Mouse (Mus musculus) Patski (cell line): ENCODE measurements around the gene Gper1. TPM values are rescaled to one million over a fixed set of nuclear protein-coding genes. Genes with fewer than 3 reads are reported as not detected.

Experiments
- ATAC-seq: fragments of 100-300 bp; one replicate; pipeline ENCODE4 v1.8.0; 2021
- CTCF ChIA-PET: fragments of 350-600 bp; sonication (Branson Sonifier 250); formaldehyde crosslinking; loops from one replicate; lab custom pipeline; 2022; ENCODE audit warnings: inconsistent platforms; lab: Charles Lee
- POLR2A ChIA-PET: fragments of 350-600 bp; sonication (Branson Sonifier 250); formaldehyde crosslinking; loops from one replicate; lab custom pipeline; 2022; ENCODE audit warnings: antibody characterized with exemption, inconsistent platforms; lab: Charles Lee
- DNase-seq: peaks from one replicate; pipeline ENCODE4 v3.0.0-alpha.2; 2011; ENCODE audit warnings: low read depth, low spot score
- H3K27me3 ChIP-seq: fragments of 371-371 bp; one replicate; pipeline ENCODE4 v1.5.1; 2021
- CTCF ChIP-seq: fragments of 100-300 bp; IDR thresholded peaks from one replicate; pipeline ENCODE4 v1.5.1; 2021
- in situ Hi-C: fragments of 300-500 bp; cut with MboI; formaldehyde crosslinking; loops from 3 replicates; pipeline ENCODE4 v1.11.1; 2018; ENCODE audit warnings: low pct_unique_long_range_greater_than_20kb, mixed read lengths
- polyA plus RNA-seq: library from polyadenylated mRNA; unstranded; gene quantifications from one replicate; pipeline ENCODE4 v1.2.3, GENCODE M21; 2021

The Gper1 gene
- 0.58 TPM for polyA plus RNA-seq

DNA sequence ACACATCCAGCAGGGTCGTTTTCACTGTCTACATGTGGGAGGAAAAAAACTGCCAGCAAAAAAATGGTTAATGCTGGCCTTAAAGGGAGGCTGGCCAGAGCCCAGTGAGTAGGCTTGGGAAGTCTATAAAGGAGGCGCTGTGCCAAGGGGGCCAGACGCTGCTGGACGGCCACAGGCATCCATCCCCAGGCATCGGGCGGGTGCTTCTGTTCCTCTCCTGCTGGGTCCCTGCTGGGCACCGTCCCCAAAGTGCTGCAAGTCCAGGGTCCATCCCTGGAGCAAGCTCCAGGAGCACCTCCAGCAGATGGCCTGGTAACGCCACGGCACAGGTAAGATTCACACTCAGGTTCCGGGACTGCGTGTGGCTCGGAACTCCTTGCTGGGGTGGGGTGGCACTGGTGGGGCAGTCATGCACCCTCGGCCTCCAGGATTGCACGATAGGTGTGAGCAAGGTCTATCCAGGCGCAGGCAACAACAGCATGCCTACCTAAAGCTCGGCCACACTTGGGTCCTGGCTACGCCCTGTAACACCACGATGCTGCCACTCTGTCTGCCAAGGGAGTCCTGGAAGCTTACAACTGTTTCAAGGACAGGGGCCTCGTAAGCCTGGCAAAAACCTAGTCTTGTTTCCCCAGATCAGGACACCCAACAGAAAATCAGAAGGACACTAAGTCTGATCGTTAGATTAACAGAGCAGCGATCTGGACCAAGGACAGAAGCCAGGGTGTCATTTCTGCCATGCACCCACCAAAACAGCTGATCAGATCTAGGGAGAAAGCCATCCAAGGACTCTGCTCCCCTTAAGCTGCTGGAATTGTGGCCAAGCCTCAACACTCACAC, at the start of gene Gper1:
Gper1 (plus strand) TSS at position 126 of the 840 bp plus-strand sequence.
- ChIA-PET POLR2A (no interaction called here), CTCF (interaction anchor here (0.9 to 1.7 kb wide), 4 partner anchors 9 to 27 kb away, joined by 3 to 6 read pairs (median 4); no protein-coding TSS in a partner anchor)
- in situ Hi-C loops = no loop called here
- no peak for DNase-seq
- no peaks in the 10 kb centered on the region for H3K27me3 ChIP-seq
- TF ChIP-seq CTCF = no peak
- ATAC-seq = peak; percentile 29

DNA sequence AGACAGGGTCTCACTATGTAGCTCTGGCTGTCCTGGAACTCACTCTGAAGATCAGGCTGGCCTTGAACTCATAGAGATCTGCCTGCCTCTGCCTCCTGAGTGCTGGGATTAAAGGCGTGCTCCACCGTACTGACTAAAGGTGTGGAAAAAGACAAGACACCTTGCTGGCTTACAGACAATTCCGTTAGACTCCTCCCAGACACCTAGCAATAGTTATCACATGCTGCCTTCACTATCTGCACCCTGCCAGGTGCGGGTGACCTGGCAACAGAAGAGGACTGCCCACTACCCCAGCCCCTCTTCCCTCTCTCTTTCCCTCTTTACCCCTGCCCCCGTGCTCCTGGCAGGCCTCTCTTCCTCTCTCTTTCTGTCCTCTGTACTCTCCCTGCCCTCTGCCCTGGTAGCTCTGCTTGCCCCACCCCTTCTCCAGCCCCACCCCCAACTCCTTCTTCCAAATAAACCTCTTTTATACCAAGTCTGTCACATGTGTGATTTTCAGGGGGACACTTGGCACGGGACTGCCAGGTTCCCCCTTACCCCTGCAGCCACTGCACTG, 49.0 kb upstream of the Gper1 start:
- no peaks in the 10 kb centered on the region for H3K27me3 ChIP-seq
- in situ Hi-C loops = loop anchor here (25.0 kb wide), 1 partner anchor 288 kb away; no protein-coding TSS in a partner anchor
- DNase-seq (no peak), ATAC-seq (no peak)
- no peak for TF ChIP-seq CTCF
- CTCF ChIA-PET = no interaction called here
- POLR2A ChIA-PET = no interaction called here

DNA sequence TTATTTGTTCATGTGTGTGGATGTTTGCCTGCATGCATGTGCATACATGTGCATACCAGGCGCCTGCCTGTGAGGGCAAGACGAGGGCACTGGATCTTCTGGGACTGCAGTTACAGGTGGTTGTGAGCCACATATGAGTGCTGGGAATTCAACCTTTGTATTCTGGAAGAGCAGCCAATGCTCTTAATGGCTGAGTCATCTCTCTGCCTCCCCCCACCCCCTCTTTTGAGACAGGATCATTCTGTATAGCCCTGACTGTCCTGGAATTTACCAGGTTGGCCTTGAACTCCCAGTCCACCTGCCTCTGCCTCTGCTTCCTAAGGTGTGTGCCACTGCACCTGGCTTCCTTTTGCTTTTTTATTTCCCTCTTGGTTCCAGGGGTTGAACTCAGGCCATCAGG, 48.1 kb upstream of the Gper1 start:
- TF ChIP-seq CTCF = no peak
- ChIA-PET POLR2A (no interaction called here), CTCF (no interaction called here)
- ATAC-seq (no peak), DNase-seq (no peak)
- H3K27me3 ChIP-seq = no peaks in the 10 kb centered on the region
- in situ Hi-C loops = loop anchor here (25.0 kb wide), 1 partner anchor 287 kb away; no protein-coding TSS in a partner anchor

DNA sequence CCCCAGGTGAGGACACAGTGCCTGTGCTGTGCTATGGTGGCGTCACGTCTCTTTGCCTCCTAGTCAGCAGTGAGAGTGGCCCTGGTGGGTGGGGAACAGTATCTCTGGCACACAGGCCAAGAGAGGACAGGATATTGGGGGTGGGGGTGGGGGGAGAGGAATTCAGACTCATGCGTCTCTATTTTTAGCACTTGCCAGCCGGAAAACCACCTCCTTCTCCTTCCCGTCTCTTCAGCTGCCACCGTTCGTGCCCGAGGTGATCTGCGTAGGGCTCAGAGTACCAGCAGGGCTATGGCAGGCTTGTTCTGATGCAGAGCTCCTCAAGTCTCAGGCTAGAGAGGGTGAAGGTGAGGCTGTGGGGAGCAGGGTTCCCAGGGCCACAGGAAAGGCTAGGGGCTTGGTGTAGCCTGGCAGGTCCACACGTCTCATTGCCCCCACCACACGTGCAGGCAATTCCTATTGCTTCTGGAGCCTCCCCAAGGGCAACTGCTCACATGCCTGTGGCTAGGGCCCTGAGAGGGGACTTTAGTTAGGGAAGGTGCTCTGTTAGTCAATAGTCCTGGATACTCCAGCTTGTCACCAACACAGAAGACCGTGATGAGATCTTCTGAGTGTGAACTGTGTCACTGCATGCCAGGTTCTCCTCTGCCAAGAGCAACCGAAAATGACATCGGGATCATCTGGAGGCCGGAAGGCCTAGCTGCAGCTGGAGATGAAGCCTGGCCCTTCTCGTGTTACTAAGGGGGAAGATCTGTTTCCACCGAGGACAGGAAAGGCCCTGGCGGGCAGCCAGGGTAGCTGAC, 45.3 kb upstream of the Gper1 start, which contains the start of gene Gpr146:
Gpr146 (plus strand) TSS at position 230 of the 803 bp plus-strand sequence.
- TF ChIP-seq CTCF = no peak
- DNase-seq = no peak
- POLR2A ChIA-PET = interaction anchor here (1.1 kb wide), 1 partner anchor 20 kb away, joined by 4 read pairs; no protein-coding TSS in a partner anchor
- CTCF ChIA-PET = interaction anchor here (1.2 to 1.6 kb wide), 3 partner anchors 13 to 28 kb away, joined by 3 to 4 read pairs (median 3); no protein-coding TSS in a partner anchor
- no peak for ATAC-seq
- no peaks in the 10 kb centered on the region for H3K27me3 ChIP-seq
- in situ Hi-C loops = no loop called here

DNA sequence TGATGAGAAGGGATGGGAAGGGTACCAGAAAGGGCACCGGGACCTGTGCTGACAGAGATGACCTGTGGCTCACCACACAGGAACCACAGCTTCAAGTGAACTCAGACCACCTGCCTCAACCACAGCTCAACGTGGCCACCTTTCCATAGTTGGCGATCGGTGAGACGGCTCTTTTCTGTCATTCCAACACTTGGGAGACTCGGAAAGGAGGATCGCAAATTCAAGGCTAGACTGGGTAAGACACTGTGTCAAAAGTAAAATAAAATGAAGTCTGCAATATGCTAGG, 44.7 kb upstream of the Gper1 start:
- TF ChIP-seq CTCF = no peak
- in situ Hi-C loops = no loop called here
- ATAC-seq = no peak
- CTCF ChIA-PET = interaction anchor here (1.3 to 1.6 kb wide), 2 partner anchors 25 to 29 kb away, joined by 3 read pairs; no protein-coding TSS in a partner anchor
- POLR2A ChIA-PET = no interaction called here
- no peak for DNase-seq
- no peaks in the 10 kb centered on the region for H3K27me3 ChIP-seq

DNA sequence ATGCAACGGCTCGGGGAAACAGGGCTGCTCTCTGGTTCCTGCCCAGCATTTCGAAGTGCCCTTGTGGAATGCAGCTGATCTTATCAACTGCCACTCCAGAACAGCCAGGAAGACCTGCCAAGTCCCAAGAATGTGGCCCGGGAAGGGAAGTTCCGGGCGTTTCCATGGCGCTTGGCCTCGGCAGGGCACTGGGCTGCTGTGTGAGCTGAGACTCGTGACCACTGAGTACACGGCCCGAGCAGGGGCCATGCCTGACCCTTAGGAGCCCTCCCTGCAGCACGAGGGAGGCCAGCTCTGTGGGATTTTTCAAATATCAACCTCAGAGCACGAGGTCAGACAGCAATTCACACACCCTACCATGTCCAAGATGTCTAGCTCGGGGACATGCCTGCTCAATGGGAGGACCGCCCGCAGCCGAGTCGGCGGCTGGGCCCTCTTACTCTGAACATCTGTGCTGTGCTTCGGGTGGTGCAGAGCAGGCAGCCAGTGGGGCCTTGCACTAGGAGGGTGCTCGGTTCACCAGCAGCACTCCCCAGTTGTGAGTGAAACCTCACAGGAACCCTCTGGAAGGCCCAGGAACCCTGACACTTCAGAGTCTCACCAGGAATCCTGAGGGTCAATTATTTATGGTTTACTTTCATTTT, 43.8 kb upstream of the Gper1 start:
- no peaks in the 10 kb centered on the region for H3K27me3 ChIP-seq
- ChIA-PET POLR2A (interaction anchor here (1.0 to 2.0 kb wide), 3 partner anchors 14 to 34 kb away, joined by 3 to 9 read pairs (median 4); no protein-coding TSS in a partner anchor), CTCF (interaction anchor here (1.6 kb wide), 1 partner anchor 30 kb away, joined by 3 read pairs; no protein-coding TSS in a partner anchor)
- TF ChIP-seq CTCF = no peak
- in situ Hi-C loops = no loop called here
- ATAC-seq (peak; percentile 13), DNase-seq (no peak)

DNA sequence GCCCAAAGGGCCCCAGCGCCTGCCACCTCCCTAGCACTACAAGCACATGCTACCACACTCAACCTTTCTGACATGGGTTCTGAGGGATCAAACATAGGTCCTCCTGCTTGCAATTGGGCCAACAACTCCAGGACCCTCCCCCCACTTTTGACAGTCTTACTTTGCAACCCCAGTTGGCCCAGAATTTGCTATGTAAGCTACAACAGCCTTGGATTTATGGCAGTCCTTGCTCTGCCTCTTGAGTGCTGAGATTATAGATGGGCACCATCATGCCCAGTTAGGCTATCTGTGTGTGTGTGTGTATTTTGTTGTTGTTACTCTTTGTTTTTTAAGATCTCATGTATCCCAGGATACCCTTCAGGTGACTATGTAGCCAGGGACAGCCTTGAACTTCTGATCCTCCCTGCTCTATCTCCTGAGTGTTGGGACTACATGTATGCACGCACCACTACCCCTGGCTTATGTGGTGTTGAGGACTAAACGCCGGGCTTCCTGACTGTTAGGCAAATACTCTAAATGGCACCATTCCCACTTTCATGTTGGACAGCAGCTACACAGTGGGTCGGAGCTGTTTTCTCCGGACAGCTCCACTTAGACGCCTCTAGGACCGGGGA, 43.1 kb upstream of the Gper1 start:
- no peak for DNase-seq
- CTCF ChIA-PET = interaction anchor here (0.9 kb wide), 1 partner anchor 15 kb away, joined by 3 read pairs; no protein-coding TSS in a partner anchor
- POLR2A ChIA-PET = interaction anchor here (0.6 to 2.0 kb wide), 3 partner anchors 15 to 101 kb away, joined by 3 to 9 read pairs (median 4); no protein-coding TSS in a partner anchor
- ATAC-seq = no peak
- H3K27me3 ChIP-seq = no peaks in the 10 kb centered on the region
- no peak for TF ChIP-seq CTCF
- in situ Hi-C loops = no loop called here

DNA sequence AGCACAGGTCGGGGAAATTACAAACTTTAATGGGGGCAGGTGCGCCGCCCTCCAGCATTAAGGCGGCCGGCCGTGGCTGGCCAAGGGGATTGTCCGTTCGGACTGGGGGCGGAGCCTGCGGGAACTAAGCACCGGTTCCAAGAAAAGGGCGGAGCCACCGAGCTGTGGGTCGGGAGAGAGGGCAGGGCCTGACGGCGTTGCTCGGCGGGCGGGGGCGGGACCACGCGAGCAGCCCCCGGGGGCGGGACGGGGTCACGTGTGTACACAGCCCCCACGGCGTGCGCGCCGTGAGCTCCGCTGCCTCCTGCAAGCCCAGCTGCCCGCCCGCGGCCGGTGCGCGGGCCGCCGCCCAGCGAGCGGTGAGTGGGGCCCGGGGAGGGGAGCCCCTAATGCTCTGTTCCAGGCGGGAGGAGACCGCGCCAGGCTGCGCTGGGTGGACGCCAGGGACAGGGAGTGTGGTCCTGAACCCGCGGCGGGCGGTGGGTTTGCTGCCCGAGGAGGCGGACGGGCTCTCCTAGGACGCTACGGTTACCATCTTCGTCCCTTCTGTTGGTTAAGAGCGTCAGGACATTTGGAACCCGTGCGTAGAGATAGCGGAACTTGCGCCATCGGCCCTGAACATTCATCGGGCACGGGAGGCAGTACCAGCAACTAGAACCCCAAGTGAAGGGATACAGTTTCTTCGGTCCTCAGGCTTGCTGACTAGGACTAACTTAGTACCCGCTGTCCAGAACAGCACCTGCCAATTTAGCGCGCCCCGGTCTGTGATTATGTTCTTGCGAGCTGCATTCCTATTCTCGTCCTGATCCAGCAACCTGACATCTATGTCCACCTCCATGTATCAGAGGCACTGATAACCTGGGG, 42.3 kb upstream of the Gper1 start:
- POLR2A ChIA-PET = interaction anchor here (0.6 to 2.0 kb wide), 4 partner anchors 14 to 100 kb away, joined by 3 to 9 read pairs (median 4); no protein-coding TSS in a partner anchor
- TF ChIP-seq CTCF = no peak
- CTCF ChIA-PET = interaction anchor here (0.9 to 2.4 kb wide), 4 partner anchors 16 to 29 kb away, joined by 3 to 14 read pairs (median 3); partner anchors contain the start of genes Cox19 and Cyp2w1
- in situ Hi-C loops = no loop called here
- DNase-seq (peak; percentile 83), ATAC-seq (peak; percentile 88)
- no peaks in the 10 kb centered on the region for H3K27me3 ChIP-seq
